ENCODE assay signal across 8 mouse cellular contexts in the genomic region with DNA sequence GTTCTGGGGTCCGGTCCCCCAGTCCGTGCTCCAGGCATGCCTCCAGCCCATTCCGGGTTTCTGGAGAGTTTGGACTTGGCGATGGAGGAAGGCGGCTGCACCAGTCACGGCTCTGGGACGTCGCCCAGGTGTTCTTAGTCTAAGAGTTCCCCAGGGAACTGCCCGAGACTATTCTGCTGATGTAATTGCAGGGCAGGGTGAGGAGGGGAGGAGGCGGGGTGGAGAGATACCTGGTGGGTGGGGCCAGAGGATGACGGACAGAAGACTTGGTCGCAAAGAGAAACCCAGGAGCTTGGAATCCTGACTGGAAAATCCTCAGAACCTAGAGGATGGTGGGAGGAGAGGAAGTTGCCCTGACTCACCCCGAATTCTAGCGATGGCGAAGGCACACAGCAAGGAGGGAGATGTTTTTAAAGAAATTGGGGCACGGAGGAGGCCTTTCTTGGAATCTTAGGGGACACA. TPM values are rescaled to one million over a fixed set of nuclear protein-coding genes. Genes with fewer than 3 reads are reported as not detected.
DNase-seq lines count a peak whose midpoint lies in the region; ATAC-seq lines count a peak whose summit lies in the region.

No protein-coding gene starts in this region.

- no peak overlapping the region for H3K9ac ChIP-seq in neural tube, embryonic 12.5 days

- no peak for ATAC-seq in CD4-positive, CD25-positive, alpha-beta regulatory T cell, adult 4 months
- ATAC-seq in neural tube, embryonic 12.5 days (ENCODE audit: low FRiP score, low read depth), result no peak

- H3K36me3 ChIP-seq in neural tube, embryonic 12.5 days, result no peaks in the 10 kb centered on the region

- peaks cover 6% of the 10 kb centered on the region; the same call in 1 of the 2 replicates for H3K4me1 ChIP-seq in neural tube, embryonic 12.5 days

- peak; percentile 11 for DNase-seq in CD4-positive, CD25-positive, alpha-beta regulatory T cell, adult 2 months (ENCODE audit: low read depth, low spot score)
- peak; percentile 53 for DNase-seq in testis, postnatal 14 days (ENCODE audit: low spot score)
- DNase-seq in testis, postnatal 10 days (ENCODE audit: low spot score), result no peak
- peak; percentile 16 for DNase-seq in kidney, adult 11 months
- DNase-seq in liver, result peak; percentile 34
- no peak for DNase-seq in thymus, postnatal 0 days (ENCODE audit: low spot score)

- H3K4me2 ChIP-seq in neural tube, embryonic 12.5 days (replicated peaks), result peak overlapping the region; percentile 39

- no peak overlapping the region for H3K4me3 ChIP-seq in neural tube, embryonic 12.5 days

- peaks cover 7% of the 10 kb centered on the region; the same call in 1 of the 2 replicates for H3K27me3 ChIP-seq in neural tube, embryonic 12.5 days (replicated peaks)

- H3K9me3 ChIP-seq in neural tube, embryonic 12.5 days, result no peaks in the 10 kb centered on the region

- H3K27ac ChIP-seq in neural tube, embryonic 12.5 days, result no peak overlapping the region

- WGBS in neural tube, embryonic 12.5 days, result 3% methylated on average over 16 of the region's 16 CpGs

RNA-seq across cellular contexts. Expression of a gene that starts 22.2 kb away (rescaled TPM):
- polyA plus RNA-seq in CD4-positive, CD25-positive, alpha-beta regulatory T cell, adult 4 months (2017; shearing (Covaris generic)), result not detected
- not detected in 2 replicates for polyA plus RNA-seq in neural tube, embryonic 12.5 days (2016; fragmentation: Nextera tagmentation; extraction: Ambion mirVana)
- polyA plus RNA-seq in thymus, postnatal 0 days (2015; fragmentation: Nextera tagmentation; extraction: Ambion mirVana), result 0.30 TPM in 1 of 2 replicates, not detected in the other

RNA-seq across cellular contexts. Expression of a gene that starts 34.6 kb away (rescaled TPM):
- not detected for polyA plus RNA-seq in CD4-positive, CD25-positive, alpha-beta regulatory T cell, adult 4 months (2017; shearing (Covaris generic))
- polyA plus RNA-seq in neural tube, embryonic 12.5 days (2016; fragmentation: Nextera tagmentation; extraction: Ambion mirVana), result not detected in 2 replicates
- 0.26 and 0.34 TPM in 2 replicates for polyA plus RNA-seq in thymus, postnatal 0 days (2015; fragmentation: Nextera tagmentation; extraction: Ambion mirVana)

RNA-seq across cellular contexts. Expression of a gene that starts 36.3 kb away (rescaled TPM):
- polyA plus RNA-seq in CD4-positive, CD25-positive, alpha-beta regulatory T cell, adult 4 months (2017; shearing (Covaris generic)), result not detected
- 16.6 and 18.8 TPM in 2 replicates for polyA plus RNA-seq in neural tube, embryonic 12.5 days (2016; fragmentation: Nextera tagmentation; extraction: Ambion mirVana)
- 0.86 and 1.1 TPM in 2 replicates for polyA plus RNA-seq in thymus, postnatal 0 days (2015; fragmentation: Nextera tagmentation; extraction: Ambion mirVana)

RNA-seq across cellular contexts. Expression of a gene that starts 50.8 kb away (rescaled TPM):
- polyA plus RNA-seq in CD4-positive, CD25-positive, alpha-beta regulatory T cell, adult 4 months (2017; shearing (Covaris generic)), result 100 to 1,000 TPM; 406 to 454 TPM
- polyA plus RNA-seq in neural tube, embryonic 12.5 days (2016; fragmentation: Nextera tagmentation; extraction: Ambion mirVana), result 6.6 and 8.1 TPM in 2 replicates
- polyA plus RNA-seq in thymus, postnatal 0 days (2015; fragmentation: Nextera tagmentation; extraction: Ambion mirVana), result 777 and 920 TPM in 2 replicates

RNA-seq across cellular contexts. Expression of a gene that starts 52.6 kb away (rescaled TPM):
- polyA plus RNA-seq in CD4-positive, CD25-positive, alpha-beta regulatory T cell, adult 4 months (2017; shearing (Covaris generic)), result not detected
- polyA plus RNA-seq in neural tube, embryonic 12.5 days (2016; fragmentation: Nextera tagmentation; extraction: Ambion mirVana), result not detected in 2 replicates
- polyA plus RNA-seq in thymus, postnatal 0 days (2015; fragmentation: Nextera tagmentation; extraction: Ambion mirVana), result 0.27 and 1.1 TPM in 2 replicates

Comparison
In these comparisons a context has a peak if more than half of its experiments do, and no peak if none do; other contexts are left out.
1. DNase-seq: peak in CD4-positive, CD25-positive, alpha-beta regulatory T cell, adult 2 months (single experiment), testis, postnatal 14 days (single experiment), kidney, adult 11 months (single experiment) and liver (single experiment); none in testis, postnatal 10 days (single experiment) and thymus, postnatal 0 days (single experiment).